Mouse (Mus musculus) heart, adult 2 months (tissue): ENCODE results near the gene Gm21970. TPM values are rescaled to one million over a fixed set of nuclear protein-coding genes. Genes with fewer than 3 reads are reported as not detected.

Source experiments
- DNase-seq, 2 experiments: peaks; one replicate each; pipeline ENCODE4 v3.0.0; 2021
- H3K27ac ChIP-seq: fragments of 200-600 bp; 2 replicates; pipeline ENCODE4 v1.8.1; 2022
- H3K27me3 ChIP-seq: fragments of 200-500 bp; 2 replicates; pipeline ENCODE4 v1.6.1; 2012; ENCODE audit warnings: mild to moderate bottlenecking, low read length, inconsistent platforms, mixed read lengths; ENCODE audit not compliant: control insufficient read depth, insufficient read depth
- H3K36me3 ChIP-seq: fragments of 200-500 bp; 2 replicates; pipeline ENCODE4 v1.6.1; 2012; ENCODE audit warnings: low read length, inconsistent platforms; ENCODE audit not compliant: control insufficient read depth, insufficient read depth
- H3K4me1 ChIP-seq: fragments of 200-500 bp; 2 replicates; pipeline ENCODE4 v1.6.1; 2011; ENCODE audit warnings: low read length; ENCODE audit not compliant: control insufficient read depth, insufficient read depth
- H3K4me3 ChIP-seq: fragments of 200-600 bp; 2 replicates; pipeline ENCODE4 v1.8.1; 2022
- H3K79me2 ChIP-seq: fragments of 200-500 bp; replicated peaks from 2 replicates; pipeline ENCODE4 v1.6.1; 2012; ENCODE audit warnings: mild to moderate bottlenecking, inconsistent platforms, low read length, moderate library complexity, mixed read lengths; ENCODE audit not compliant: control insufficient read depth, insufficient read depth
- H3K9ac ChIP-seq: fragments of 200-500 bp; 2 replicates; pipeline ENCODE4 v1.6.1; 2012; ENCODE audit warnings: low read depth, mild to moderate bottlenecking, control low read depth, inconsistent platforms, low read length, mixed read lengths
- CTCF ChIP-seq: fragments of 200-600 bp; IDR thresholded peaks from 2 replicates; pipeline ENCODE4 v1.8.1; 2022; ENCODE audit warnings: antibody characterized with exemption, mild to moderate bottlenecking, moderate library complexity
- EP300 ChIP-seq: fragments of 200-500 bp; IDR thresholded peaks from 2 replicates; pipeline ENCODE4 v1.6.1; 2011; ENCODE audit warnings: low read depth, low read length, control low read depth; ENCODE audit not compliant: insufficient read depth
- POLR2A ChIP-seq: fragments of 200-500 bp; IDR thresholded peaks from 2 replicates; pipeline ENCODE4 v1.6.1; 2011; ENCODE audit warnings: mild to moderate bottlenecking, low read depth, low read length, control low read depth; ENCODE audit not compliant: insufficient read depth
- WGBS: fragments of 180-500 bp; shearing (Covaris S2); methylation state at CpG from one replicate; pipeline ENCODE4 v1.1.7; 2018; 5-methylcytosine and 5-hydroxymethylcytosine counted together
- intact Hi-C: fragments of 180-260 bp; cut with DNase I; formaldehyde crosslinking; loops from one replicate; pipeline ENCODE4 v1.15.1; 2025
- long read RNA-seq: library from polyadenylated mRNA; stranded (forward); transcript quantifications from one replicate; pipeline ENCODE4 v2.0.0, GENCODE M21; 2021
- polyA plus RNA-seq: library from polyadenylated mRNA; depleted of rRNA; stranded (reverse); fragments of >200 nt; gene quantifications from 2 replicates; pipeline ENCODE4 v1.2.3, GENCODE M21; 2012; rRNA removed
- total RNA-seq, 2 experiments: library from RNA; stranded (reverse); gene quantifications; 2 replicates each; pipeline ENCODE4 v1.2.3; 2021

Gm21970 gene
- not detected for total RNA-seq
- polyA plus RNA-seq: not detected in 2 replicates
- long read RNA-seq: 0 reads

GRCm38 (mm10) chr16:91391421-91391820 lies at the start of gene Gm21970:
Gene Gm21970 (plus strand): TSS chr16:91391721.
- Histone ChIP-seq H3K27ac (no peak within 1 kb of the TSS), H3K27me3 (no peaks in the 10 kb centered on the region), H3K79me2 (no peaks in the 10 kb centered on the region), H3K9ac (no peak within 1 kb of the TSS), H3K36me3 (peaks cover 8% of the 10 kb centered on the region), H3K4me3 (no peak within 1 kb of the TSS), H3K4me1 (peaks cover 5% of the 10 kb centered on the region)
- 58% methylated on average over 5 of the region's 5 CpGs for WGBS
- intact Hi-C loops: no loop called here
- no peak for TF ChIP-seq EP300
- no peak for TF ChIP-seq CTCF
- TF ChIP-seq POLR2A: no peak
- DNase-seq: no peak

- Histone ChIP-seq H3K9ac (no peak overlapping the region), H3K36me3 (no peaks in the 10 kb centered on the region), H3K27me3 (peaks cover 1% of the 10 kb centered on the region; the same call in 1 of the 2 replicates), H3K4me3 (no peak overlapping the region), H3K4me1 (no peaks in the 10 kb centered on the region), H3K27ac (no peak overlapping the region), H3K79me2 (no peaks in the 10 kb centered on the region)
- DNase-seq: no peak
- TF ChIP-seq EP300 (no peak), CTCF (no peak), POLR2A (no peak)
- WGBS: 76% methylated on average over 9 of the region's 9 CpGs
- intact Hi-C loops: no loop called here
Observed at GRCm38 (mm10) chr16:91346491-91346890, 45.0 kb upstream of the Gm21970 start.

GRCm38 (mm10) chr16:91347491-91348263 lies 43.8 kb upstream of the Gm21970 start:
- H3K27ac ChIP-seq: peak overlapping the region; percentile 47
- no peak overlapping the region for H3K4me3 ChIP-seq

GRCm38 (mm10) chr16:91348264-91348565 lies 43.3 kb upstream of the Gm21970 start:
- Histone ChIP-seq H3K79me2 (no peaks in the 10 kb centered on the region), H3K27me3 (peaks cover 1% of the 10 kb centered on the region; the same call in 1 of the 2 replicates), H3K4me3 (no peak overlapping the region; the same call in 1 of the 2 replicates), H3K4me1 (no peaks in the 10 kb centered on the region), H3K27ac (peak overlapping the region; percentile 47), H3K36me3 (no peaks in the 10 kb centered on the region), H3K9ac (no peak overlapping the region)
- TF ChIP-seq POLR2A: no peak
- no peak for TF ChIP-seq CTCF
- no peak for TF ChIP-seq EP300
- 70% methylated on average over 14 of the region's 14 CpGs for WGBS
- intact Hi-C loops: no loop called here
- no peak for DNase-seq

More at GRCm38 (mm10) chr16:91347491-91348263, 43.8 kb upstream of the Gm21970 start:
- TF ChIP-seq POLR2A: no peak
- intact Hi-C loops: no loop called here
- no peak overlapping the region for H3K9ac ChIP-seq
- peaks cover 1% of the 10 kb centered on the region; the same call in 1 of the 2 replicates for H3K27me3 ChIP-seq
- no peaks in the 10 kb centered on the region for H3K36me3 ChIP-seq
- DNase-seq: peak in 1 of 2 experiments; percentile 24
- H3K4me1 ChIP-seq: no peaks in the 10 kb centered on the region
- no peaks in the 10 kb centered on the region for H3K79me2 ChIP-seq
- WGBS: 66% methylated on average over 20 of the region's 20 CpGs

GRCm38 (mm10) chr16:91348588-91349330 lies 42.8 kb upstream of the Gm21970 start:
- peak in 1 of 2 experiments; percentile 39 for DNase-seq
- TF ChIP-seq POLR2A: no peak
- no peak for TF ChIP-seq CTCF
- no peak for TF ChIP-seq EP300
- H3K4me1 ChIP-seq: no peaks in the 10 kb centered on the region
- H3K27me3 ChIP-seq: peaks cover 1% of the 10 kb centered on the region; the same call in 1 of the 2 replicates
- H3K9ac ChIP-seq: no peak overlapping the region
- peak overlapping the region; percentile 47; the same call in 1 of the 2 replicates for H3K27ac ChIP-seq
- intact Hi-C loops: no loop called here
- no peak overlapping the region; the same call in 1 of the 2 replicates for H3K4me3 ChIP-seq
- no peaks in the 10 kb centered on the region for H3K79me2 ChIP-seq
- no peaks in the 10 kb centered on the region for H3K36me3 ChIP-seq
- WGBS: 76% methylated on average over 28 of the region's 28 CpGs
